Mouse (Mus musculus): ENCODE results near the gene Agbl2. TPM values are rescaled to one million over a fixed set of nuclear protein-coding genes. Genes with fewer than 3 reads are reported as not detected.

The Agbl2 gene
- not detected for polyA plus RNA-seq (2017; shearing (Covaris generic))

DNA sequence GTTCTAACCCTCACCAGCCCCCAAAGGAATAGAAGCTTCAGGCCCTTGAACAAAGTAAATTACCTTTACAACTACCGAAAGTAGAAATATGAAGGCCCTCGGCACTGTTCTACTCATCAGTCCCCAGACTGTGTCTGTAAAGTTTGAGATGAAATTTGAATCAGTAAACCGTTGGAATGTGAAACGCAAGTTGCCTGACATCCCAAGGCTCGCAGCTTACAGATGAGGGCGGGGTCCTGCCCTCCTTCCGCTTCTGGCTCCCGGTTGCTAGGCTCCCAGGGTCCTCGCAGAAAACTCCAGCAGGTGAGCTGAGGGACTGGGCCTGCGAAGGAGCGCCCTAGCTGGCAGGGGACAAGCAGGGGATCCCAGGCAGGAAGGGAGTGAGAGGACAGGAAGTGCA lies at the start of gene Agbl2:
Gene Agbl2 (plus strand): TSS at position 270 of the 400 bp plus-strand sequence.

DNA sequence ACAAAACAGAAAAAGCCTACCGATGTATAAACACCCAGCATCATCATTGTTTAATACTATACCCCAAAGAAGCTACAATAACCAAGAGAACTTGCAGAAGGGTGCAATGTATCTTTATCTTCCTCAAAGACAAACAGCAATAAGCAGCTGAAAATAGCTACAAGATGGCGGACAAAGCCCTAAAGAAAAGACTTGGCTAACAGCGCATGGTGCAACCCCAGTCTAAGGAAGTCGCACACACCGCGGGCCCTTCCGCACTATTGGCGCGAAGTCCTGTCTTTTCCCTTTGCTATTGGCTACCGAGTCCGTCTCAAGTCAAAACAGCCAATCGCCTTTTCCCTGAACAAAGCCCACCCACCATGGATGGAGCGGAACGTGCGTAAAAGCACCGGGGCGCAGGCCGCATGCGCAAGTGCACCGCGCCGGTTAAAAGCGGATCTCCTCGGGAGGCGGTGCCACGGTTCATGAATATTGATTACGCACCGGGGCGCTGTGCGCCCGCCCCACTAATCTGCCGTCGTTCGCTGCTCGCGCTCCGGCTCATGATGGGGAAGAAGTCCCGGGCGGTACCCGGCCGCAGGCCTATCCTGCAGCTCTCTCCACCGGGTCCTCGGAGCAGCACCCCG lies 37.4 kb upstream of the Agbl2 start, which contains the start of gene Fnbp4:
Gene Fnbp4 (plus strand): TSS at position 318 of the 626 bp plus-strand sequence.

DNA sequence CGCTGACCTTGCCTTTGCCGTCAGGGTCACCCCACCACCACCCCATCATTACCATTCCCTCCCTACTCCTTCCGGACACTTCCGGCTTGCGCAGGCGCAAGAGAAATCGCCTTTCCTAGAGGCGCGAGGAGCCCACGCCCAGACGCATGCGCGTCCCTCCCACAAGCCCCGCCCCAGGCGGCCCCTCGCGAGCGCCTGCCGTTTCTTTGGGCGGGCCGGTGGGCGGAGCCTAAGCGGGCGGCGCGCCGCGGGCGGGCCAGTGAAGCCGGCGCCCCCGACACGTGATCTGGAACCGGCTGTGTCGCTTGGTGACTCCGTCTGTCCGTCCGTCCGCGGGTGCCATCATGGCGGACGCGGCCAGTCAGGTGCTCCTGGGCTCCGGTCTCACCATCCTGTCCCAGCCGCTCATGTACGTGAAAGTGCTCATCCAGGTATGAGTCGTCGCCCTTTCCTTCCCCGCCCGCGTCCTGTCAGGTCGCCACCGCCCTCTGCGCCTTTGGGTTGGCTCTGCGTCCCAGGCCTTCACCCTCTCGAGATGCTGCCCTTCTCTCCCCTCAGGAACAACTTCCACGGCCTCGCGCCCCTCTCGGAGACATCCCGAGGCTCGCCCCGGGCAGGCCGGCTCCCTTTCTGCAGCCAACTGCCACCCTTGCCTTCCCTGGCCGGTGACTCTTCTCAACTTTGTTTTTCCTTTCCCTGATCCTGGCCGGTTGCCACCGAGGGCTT lies 64.6 kb downstream of the Agbl2 start, which contains the start of gene Mtch2:
Gene Mtch2 (plus strand): TSS at position 201 of the 726 bp plus-strand sequence.

Other genes with a start within 250 kb of the Agbl2 start
- gene Ptprj, start 202.1 kb upstream of the Agbl2 start, polyA plus RNA-seq (2017; shearing (Covaris generic)): 13.2 TPM
- 39.3 TPM for gene Nup160, start 105.5 kb upstream of the Agbl2 start, polyA plus RNA-seq (2017; shearing (Covaris generic))
- 287 TPM for gene Fnbp4, start 37.4 kb upstream of the Agbl2 start, polyA plus RNA-seq (2017; shearing (Covaris generic))
- gene Mtch2, start 64.4 kb downstream of the Agbl2 start, polyA plus RNA-seq (2017; shearing (Covaris generic)): 107 TPM
- 4.1 TPM for gene C1qtnf4, start 103.1 kb downstream of the Agbl2 start, polyA plus RNA-seq (2017; shearing (Covaris generic))
- 19.2 TPM for gene Kbtbd4, start 122.0 kb downstream of the Agbl2 start, polyA plus RNA-seq (2017; shearing (Covaris generic))
- 114 TPM for gene Ndufs3, start 122.1 kb downstream of the Agbl2 start, polyA plus RNA-seq (2017; shearing (Covaris generic))
- gene Celf1, start 157.7 kb downstream of the Agbl2 start, polyA plus RNA-seq (2017; shearing (Covaris generic)): 129 TPM

All from effector memory CD4-positive, alpha-beta T cell, adult 5 months (primary cell).